Mouse (Mus musculus) limb, embryonic 11.5 days (tissue): ENCODE results near the gene Dppa4. TPM values are rescaled to one million over a fixed set of nuclear protein-coding genes. Genes with fewer than 3 reads are reported as not detected.

Experiments
- ATAC-seq: fragments of 200-750 bp; cut with Nextera tagmentation; 2 replicates; pipeline ENCODE4 v1.8.0; 2017; ENCODE audit warnings: low read depth; ENCODE audit not compliant: insufficient number of reproducible peaks, low FRiP score, low TSS enrichment
- DNase-seq: peaks from one replicate; pipeline ENCODE4 v3.0.0-alpha.2; 2015; ENCODE audit warnings: low spot score
- H3K27ac ChIP-seq: fragments of 300-500 bp; sonication (generic); replicated peaks from 2 replicates; pipeline ENCODE4 v1.5.1; 2014; ENCODE audit warnings: low read depth, mild to moderate bottlenecking, low read length
- H3K27me3 ChIP-seq: fragments of 300-500 bp; sonication (generic); 2 replicates; pipeline ENCODE4 v1.6.1; 2014; ENCODE audit warnings: mild to moderate bottlenecking, low read length, mixed read lengths; ENCODE audit not compliant: control insufficient read depth, insufficient read depth
- H3K36me3 ChIP-seq: fragments of 300-500 bp; sonication (generic); 2 replicates; pipeline ENCODE4 v1.6.1; 2014; ENCODE audit warnings: mild to moderate bottlenecking, low read length, moderate library complexity, mixed read lengths; ENCODE audit not compliant: control insufficient read depth, insufficient read depth
- H3K4me1 ChIP-seq: fragments of 300-500 bp; sonication (generic); 2 replicates; pipeline ENCODE4 v1.6.1; 2014; ENCODE audit warnings: low read length, mixed read lengths; ENCODE audit not compliant: control insufficient read depth, insufficient read depth
- H3K4me2 ChIP-seq: fragments of 300-500 bp; sonication (generic); 2 replicates; pipeline ENCODE4 v1.6.1; 2014; ENCODE audit warnings: low read depth, mild to moderate bottlenecking, moderate library complexity; ENCODE audit not compliant: severe bottlenecking
- H3K4me3 ChIP-seq: fragments of 300-500 bp; sonication (generic); 2 replicates; pipeline ENCODE4 v1.5.1; 2014; ENCODE audit warnings: low read depth, low read length
- H3K9ac ChIP-seq: fragments of 300-500 bp; sonication (generic); 2 replicates; pipeline ENCODE4 v1.6.1; 2014; ENCODE audit warnings: mild to moderate bottlenecking, low read length
- H3K9me3 ChIP-seq: fragments of 300-500 bp; sonication (generic); 2 replicates; pipeline ENCODE4 v1.6.1; 2016; ENCODE audit warnings: low read length; ENCODE audit not compliant: control insufficient read depth
- WGBS: fragments of 180-500 bp; shearing (Covaris S2); extraction: QIAGEN DNeasy Blood & Tissue Kit; methylation state at CpG from one replicate; pipeline ENCODE4 v1.1.7; 2014; 5-methylcytosine and 5-hydroxymethylcytosine counted together
- polyA plus RNA-seq: library from polyadenylated mRNA; unstranded; fragments of >200 nt; fragmentation: Nextera tagmentation; extraction: Ambion mirVana; gene quantifications from 2 replicates; pipeline ENCODE4 v1.2.1, GENCODE M21; 2014

The Dppa4 gene
- polyA plus RNA-seq: not detected in 2 replicates

- H3K9ac ChIP-seq: no peak within 1 kb of the TSS
- H3K9me3 ChIP-seq: no peaks in the 10 kb centered on the region
- DNase-seq: no peak
- no peak within 1 kb of the TSS for H3K4me2 ChIP-seq
- no peaks in the 10 kb centered on the region for H3K27me3 ChIP-seq
- no peaks in the 10 kb centered on the region for H3K36me3 ChIP-seq
- no peak within 1 kb of the TSS for H3K4me3 ChIP-seq
- WGBS: 75% methylated on average over 4 of the region's 4 CpGs
- no peak within 1 kb of the TSS for H3K27ac ChIP-seq
- ATAC-seq: no peak
- H3K4me1 ChIP-seq: no peaks in the 10 kb centered on the region
Observed at GRCm38 (mm10) chr16:48283517-48283916, at the start of gene Dppa4. TSS of gene Dppa4 (plus strand) at chr16:48283733.

DNA sequence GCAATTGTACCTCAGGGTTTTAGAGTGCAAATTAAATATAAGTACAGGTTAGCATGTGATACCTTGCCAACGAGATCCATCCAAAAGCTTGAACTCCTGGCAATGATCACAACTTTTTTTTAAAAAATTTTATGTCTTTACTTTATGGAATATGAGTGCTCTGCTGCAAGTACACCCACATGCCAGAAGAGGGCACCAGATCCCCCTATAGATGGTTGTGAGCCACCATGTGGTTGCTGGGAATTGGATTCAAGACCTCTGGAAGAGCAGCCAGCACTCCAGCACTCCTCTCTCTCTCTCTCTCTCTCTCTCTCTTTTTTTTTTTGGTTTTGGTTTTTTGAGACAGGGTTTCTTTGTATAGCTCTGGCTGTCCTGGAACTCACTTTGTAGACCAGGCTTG is 48.5 kb upstream of the Dppa4 start:
- ATAC-seq (no peak), DNase-seq (no peak)
- WGBS: 84% methylated on average over 1 of the region's 1 CpGs
- no peak overlapping the region for H3K4me2 ChIP-seq
- no peak overlapping the region for H3K27ac ChIP-seq
- H3K9me3 ChIP-seq: no peaks in the 10 kb centered on the region
- no peak overlapping the region for H3K9ac ChIP-seq
- no peak overlapping the region for H3K4me3 ChIP-seq
- H3K4me1 ChIP-seq: no peaks in the 10 kb centered on the region
- H3K36me3 ChIP-seq: no peaks in the 10 kb centered on the region
- no peaks in the 10 kb centered on the region for H3K27me3 ChIP-seq

DNA sequence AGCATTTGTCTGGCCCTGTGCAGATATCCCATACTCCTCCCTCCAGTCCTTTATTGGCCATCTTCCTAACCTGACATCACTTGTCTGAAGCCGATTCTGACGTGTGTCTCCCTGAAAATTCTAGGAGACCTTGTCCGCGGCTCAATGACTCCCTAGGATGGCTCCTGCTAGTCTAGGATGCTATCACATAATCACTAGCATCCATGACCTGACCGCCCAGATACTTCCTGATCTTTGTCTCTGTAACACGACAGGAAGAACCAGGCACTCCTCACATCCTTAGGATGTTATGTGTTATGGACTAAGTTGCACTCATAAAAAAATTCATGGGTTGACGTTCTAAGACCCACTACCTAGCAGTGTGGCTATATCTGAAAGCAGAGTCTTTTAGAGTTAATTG is 45.9 kb upstream of the Dppa4 start:
- ATAC-seq (no peak), DNase-seq (no peak)
- H3K27ac ChIP-seq: no peak overlapping the region
- 86% methylated on average over 7 of the region's 7 CpGs for WGBS
- H3K4me1 ChIP-seq: no peaks in the 10 kb centered on the region
- no peaks in the 10 kb centered on the region for H3K27me3 ChIP-seq
- H3K4me3 ChIP-seq: no peak overlapping the region
- H3K4me2 ChIP-seq: no peak overlapping the region
- H3K9ac ChIP-seq: no peak overlapping the region
- H3K9me3 ChIP-seq: no peaks in the 10 kb centered on the region
- no peaks in the 10 kb centered on the region for H3K36me3 ChIP-seq

DNA sequence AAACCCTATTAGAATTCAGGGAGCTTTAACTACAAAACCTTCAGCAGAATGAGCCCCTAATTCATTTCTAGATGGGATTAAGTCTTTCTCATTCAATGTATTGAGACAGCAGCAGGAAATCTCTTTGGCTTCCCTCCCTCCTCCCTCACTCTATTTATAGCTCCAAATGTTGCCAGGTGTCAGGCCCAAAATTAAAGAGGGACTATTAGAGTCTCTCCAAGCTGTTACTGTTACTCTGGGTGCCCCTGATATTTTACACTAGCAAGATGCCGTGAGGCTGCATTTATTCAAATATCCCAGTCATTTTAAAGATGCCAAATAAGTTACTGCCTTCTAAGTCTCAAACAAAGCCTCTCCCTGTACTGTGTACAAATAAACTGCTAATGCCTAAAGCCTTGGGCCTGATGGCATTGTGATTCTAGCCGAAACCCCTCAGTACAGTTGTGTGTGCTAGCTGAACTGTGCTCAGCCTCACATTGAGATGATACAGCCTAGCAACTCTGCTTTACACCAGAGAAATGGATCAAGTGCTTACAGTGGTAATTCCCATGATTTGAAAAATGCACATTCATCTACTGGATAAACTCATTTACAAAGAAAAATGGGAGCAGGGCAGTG is 36.4 kb upstream of the Dppa4 start:
- H3K9me3 ChIP-seq: no peaks in the 10 kb centered on the region

DNA sequence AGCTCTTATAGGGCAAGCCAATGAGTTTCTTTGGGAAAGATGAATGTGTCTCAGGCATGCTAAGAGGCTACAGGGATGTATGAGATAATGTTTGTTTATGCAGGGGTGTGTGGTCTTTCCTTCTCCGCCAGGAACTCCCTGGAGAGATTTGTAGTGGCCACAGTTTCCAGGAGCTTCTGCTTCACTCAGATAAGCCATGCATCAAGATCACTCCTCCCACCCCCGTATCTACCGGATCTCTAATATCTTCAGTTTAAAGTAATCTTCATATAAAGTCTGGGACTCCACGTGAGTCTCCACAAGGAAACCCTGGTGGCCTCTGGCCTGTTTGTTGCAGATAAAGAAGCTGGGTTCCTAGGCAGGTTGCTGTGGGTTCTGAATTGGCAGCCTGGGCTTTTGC is 30.7 kb upstream of the Dppa4 start:
- H3K9me3 ChIP-seq: no peaks in the 10 kb centered on the region
- no peaks in the 10 kb centered on the region for H3K4me1 ChIP-seq
- WGBS: 75% methylated on average over 4 of the region's 4 CpGs
- no peak overlapping the region for H3K27ac ChIP-seq
- DNase-seq (no peak), ATAC-seq (no peak)
- no peak overlapping the region for H3K4me2 ChIP-seq
- H3K27me3 ChIP-seq: no peaks in the 10 kb centered on the region
- H3K4me3 ChIP-seq: no peak overlapping the region
- no peak overlapping the region for H3K9ac ChIP-seq
- no peaks in the 10 kb centered on the region for H3K36me3 ChIP-seq

More for the DNA sequence above, 36.4 kb upstream of the Dppa4 start:
- no peak overlapping the region for H3K9ac ChIP-seq
- ATAC-seq: no peak
- H3K27me3 ChIP-seq: no peaks in the 10 kb centered on the region
- no peaks in the 10 kb centered on the region for H3K4me1 ChIP-seq
- no peak for DNase-seq
- WGBS: 93% methylated on average over 2 of the region's 2 CpGs
- no peak overlapping the region for H3K4me3 ChIP-seq
- H3K36me3 ChIP-seq: no peaks in the 10 kb centered on the region
- H3K4me2 ChIP-seq: no peak overlapping the region
- no peak overlapping the region for H3K27ac ChIP-seq

DNA sequence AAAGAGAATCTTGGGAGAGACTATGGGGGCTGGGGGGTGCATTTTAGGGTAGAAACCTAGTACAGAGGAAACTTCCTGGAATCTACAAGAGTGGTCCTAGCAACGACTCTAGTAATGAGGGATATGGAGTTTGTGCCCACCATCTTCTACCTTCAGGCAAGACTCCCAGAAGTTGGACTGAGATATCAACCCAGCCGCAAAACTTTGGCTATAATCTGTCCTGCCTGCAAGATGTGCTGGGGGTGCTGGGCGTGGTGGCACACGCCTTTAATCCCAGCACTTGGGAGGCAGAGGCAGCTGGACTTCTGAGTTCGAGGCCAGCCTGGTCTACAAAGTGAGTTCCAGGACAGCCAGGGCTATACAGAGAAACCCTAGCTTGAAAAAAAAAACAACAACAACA is 28.9 kb upstream of the Dppa4 start:
- DNase-seq: no peak
- H3K36me3 ChIP-seq: no peaks in the 10 kb centered on the region
- H3K9me3 ChIP-seq: no peaks in the 10 kb centered on the region
- ATAC-seq: no peak
- no peak overlapping the region for H3K4me2 ChIP-seq
- H3K27me3 ChIP-seq: no peaks in the 10 kb centered on the region
- H3K9ac ChIP-seq: no peak overlapping the region
- 89% methylated on average over 5 of the region's 5 CpGs for WGBS
- no peak overlapping the region for H3K27ac ChIP-seq
- H3K4me1 ChIP-seq: no peaks in the 10 kb centered on the region
- no peak overlapping the region for H3K4me3 ChIP-seq

DNA sequence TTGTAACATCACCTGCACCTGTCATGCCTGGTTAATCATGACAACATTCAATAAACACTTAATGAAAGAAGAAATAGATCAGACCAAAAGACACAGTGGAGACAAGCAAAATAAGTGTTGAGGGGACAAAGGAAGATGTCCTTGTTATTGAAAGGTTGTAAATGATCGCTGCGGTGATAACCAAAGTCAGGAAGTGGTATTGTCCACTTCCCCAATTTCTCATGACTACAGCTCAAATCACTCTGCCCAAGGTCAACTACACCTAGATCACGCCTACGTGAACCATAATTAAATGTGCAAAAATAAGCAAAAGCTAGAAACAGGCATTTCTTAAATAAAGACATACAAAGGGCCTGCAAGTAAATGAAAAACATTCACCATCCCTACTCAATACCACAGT is 24.0 kb upstream of the Dppa4 start:
- no peaks in the 10 kb centered on the region for H3K4me1 ChIP-seq
- WGBS: 89% methylated on average over 4 of the region's 4 CpGs

DNA sequence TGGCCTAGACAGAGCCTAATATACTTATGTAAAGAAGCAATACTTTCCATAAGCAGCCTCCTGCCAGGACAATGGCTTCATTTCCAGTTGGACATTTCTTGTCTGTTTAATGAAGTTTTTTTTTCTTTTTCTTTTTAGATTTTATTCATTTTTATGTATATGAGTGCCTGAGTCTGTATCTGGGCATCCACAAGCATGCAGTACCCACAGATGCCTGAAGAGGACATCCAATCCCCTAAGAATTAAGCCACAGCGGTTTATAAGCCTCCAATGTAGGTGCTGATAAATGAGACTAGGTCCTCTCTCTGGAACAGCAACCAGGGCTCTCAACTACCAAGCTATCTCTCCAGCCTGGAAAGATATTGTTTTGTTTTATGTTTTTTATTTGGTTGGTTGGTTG is 20.6 kb upstream of the Dppa4 start:
- no peak for ATAC-seq
- Histone ChIP-seq H3K27ac (no peak overlapping the region), H3K36me3 (no peaks in the 10 kb centered on the region), H3K4me1 (no peaks in the 10 kb centered on the region), H3K4me3 (no peak overlapping the region), H3K27me3 (no peaks in the 10 kb centered on the region), H3K9ac (no peak overlapping the region), H3K9me3 (no peaks in the 10 kb centered on the region), H3K4me2 (no peak overlapping the region)
- 68% methylated on average over 1 of the region's 1 CpGs for WGBS
- no peak for DNase-seq

More for the DNA sequence above, 24.0 kb upstream of the Dppa4 start:
- Histone ChIP-seq H3K4me2 (no peak overlapping the region), H3K9ac (no peak overlapping the region), H3K27me3 (no peaks in the 10 kb centered on the region), H3K9me3 (no peaks in the 10 kb centered on the region), H3K4me3 (no peak overlapping the region), H3K27ac (no peak overlapping the region), H3K36me3 (no peaks in the 10 kb centered on the region)
- ATAC-seq: no peak
- DNase-seq: no peak

GRCm38 (mm10) chr16:48265856-48266255 is 17.7 kb upstream of the Dppa4 start:
- H3K4me3 ChIP-seq: no peak overlapping the region
- no peaks in the 10 kb centered on the region for H3K27me3 ChIP-seq
- no peaks in the 10 kb centered on the region for H3K9me3 ChIP-seq
- DNase-seq (no peak), ATAC-seq (no peak)
- H3K27ac ChIP-seq: no peak overlapping the region
- 84% methylated on average over 4 of the region's 4 CpGs for WGBS
- no peak overlapping the region for H3K4me2 ChIP-seq
- H3K4me1 ChIP-seq: no peaks in the 10 kb centered on the region
- no peak overlapping the region for H3K9ac ChIP-seq
- H3K36me3 ChIP-seq: no peaks in the 10 kb centered on the region
